Mouse (Mus musculus) forebrain, postnatal 0 days (tissue): ENCODE results near the gene Fbxo27. TPM values are rescaled to one million over a fixed set of nuclear protein-coding genes. Genes with fewer than 3 reads are reported as not detected.

ENCODE experiments used
- ATAC-seq: fragments of 200-750 bp; cut with Nextera tagmentation; 2 replicates; pipeline ENCODE4 v1.8.0; 2017; ENCODE audit warnings: mild to moderate bottlenecking, moderate library complexity
- DNase-seq: peaks from one replicate; pipeline ENCODE4 v3.0.0-alpha.2; 2015
- H3K27ac ChIP-seq: fragments of 300-500 bp; sonication (generic); 2 replicates; pipeline ENCODE4 v1.5.1; 2014; ENCODE audit warnings: low read depth, mild to moderate bottlenecking, antibody characterized with exemption, low read length, moderate library complexity, mixed read lengths
- H3K27me3 ChIP-seq: fragments of 300-500 bp; sonication (generic); 2 replicates; pipeline ENCODE4 v1.6.1; 2014; ENCODE audit warnings: mild to moderate bottlenecking, low read length, mixed read lengths; ENCODE audit not compliant: insufficient read depth
- H3K36me3 ChIP-seq: fragments of 300-500 bp; sonication (generic); 2 replicates; pipeline ENCODE4 v1.6.1; 2014; ENCODE audit warnings: mild to moderate bottlenecking, moderate library complexity; ENCODE audit not compliant: insufficient read depth
- H3K4me1 ChIP-seq: fragments of 300-500 bp; sonication (generic); 2 replicates; pipeline ENCODE4 v1.6.1; 2014; ENCODE audit warnings: antibody characterized with exemption; ENCODE audit not compliant: insufficient read depth
- H3K4me2 ChIP-seq: fragments of 300-500 bp; sonication (generic); 2 replicates; pipeline ENCODE4 v1.6.1; 2014; ENCODE audit warnings: low read depth, mild to moderate bottlenecking, moderate library complexity
- H3K4me3 ChIP-seq: fragments of 300-500 bp; sonication (generic); 2 replicates; pipeline ENCODE4 v1.5.1; 2014; ENCODE audit warnings: low read depth, low read length, mixed read lengths
- H3K9ac ChIP-seq: fragments of 300-500 bp; sonication (generic); 2 replicates; pipeline ENCODE4 v1.6.1; 2014; ENCODE audit warnings: mild to moderate bottlenecking
- H3K9me3 ChIP-seq: fragments of 300-500 bp; sonication (generic); 2 replicates; pipeline ENCODE4 v1.6.1; 2016; ENCODE audit warnings: low read length
- CTCF ChIP-seq: sonication (generic); IDR thresholded peaks from 2 replicates; pipeline ENCODE4 v1.5.1; 2016; ENCODE audit warnings: antibody characterized with exemption, control low read depth, low read depth
- WGBS: fragments of 180-500 bp; shearing (Covaris S2); extraction: QIAGEN DNeasy Blood & Tissue Kit; methylation state at CpG from one replicate; pipeline ENCODE4 v1.1.7; 2014; 5-methylcytosine and 5-hydroxymethylcytosine counted together
- polyA plus RNA-seq: library from polyadenylated mRNA; unstranded; fragments of >200 nt; fragmentation: Nextera tagmentation; extraction: Ambion mirVana; gene quantifications from 2 replicates; pipeline ENCODE4 v1.2.1, GENCODE M21; 2015
- total RNA-seq: library from RNA; depleted of rRNA; stranded (reverse); fragments of >200 nt; gene quantifications from 2 replicates; pipeline ENCODE4 v1.2.3, GENCODE M21; 2014

Fbxo27 gene
- total and polyA plus RNA-seq, 2 experiments from 2014 or later, result 7.4 to 10.0 TPM

- Histone ChIP-seq H3K36me3 (no peaks in the 10 kb centered on the region), H3K4me1 (no peaks in the 10 kb centered on the region), H3K4me2 (no peak overlapping the region), H3K27me3 (no peaks in the 10 kb centered on the region), H3K4me3 (no peak overlapping the region), H3K9ac (no peak overlapping the region), H3K9me3 (no peaks in the 10 kb centered on the region), H3K27ac (no peak overlapping the region)
- ATAC-seq, result no peak
- WGBS, result 78% methylated on average over 9 of the region's 9 CpGs
- no peak for DNase-seq
- no peak for TF ChIP-seq CTCF
Measured at GRCm38 (mm10) chr7:28702601-28703143, 10.0 kb downstream of the Fbxo27 start.

- TF ChIP-seq CTCF, result no peak
- no peaks in the 10 kb centered on the region for H3K4me1 ChIP-seq
- H3K36me3 ChIP-seq, result no peaks in the 10 kb centered on the region
- no peaks in the 10 kb centered on the region for H3K27me3 ChIP-seq
- no peak for DNase-seq
- no peak overlapping the region for H3K4me2 ChIP-seq
- H3K4me3 ChIP-seq, result no peak overlapping the region
- no peak overlapping the region for H3K27ac ChIP-seq
- ATAC-seq, result no peak
- H3K9ac ChIP-seq, result no peak overlapping the region
- no peaks in the 10 kb centered on the region for H3K9me3 ChIP-seq
Measured at GRCm38 (mm10) chr7:28709454-28709853, 16.8 kb downstream of the Fbxo27 start.

- DNase-seq (no peak), ATAC-seq (no peak)
- TF ChIP-seq CTCF, result peak; percentile 22
- no peaks in the 10 kb centered on the region for H3K4me1 ChIP-seq
- no peak overlapping the region for H3K9ac ChIP-seq
- H3K36me3 ChIP-seq, result no peaks in the 10 kb centered on the region
- H3K4me2 ChIP-seq, result no peak overlapping the region
- 61% methylated on average over 3 of the region's 3 CpGs for WGBS
- H3K9me3 ChIP-seq, result no peaks in the 10 kb centered on the region
- no peak overlapping the region for H3K4me3 ChIP-seq
- no peak overlapping the region for H3K27ac ChIP-seq
- no peaks in the 10 kb centered on the region for H3K27me3 ChIP-seq
Measured at GRCm38 (mm10) chr7:28710962-28711361, 18.3 kb downstream of the Fbxo27 start.

GRCm38 (mm10) chr7:28714667-28715066 lies 22.0 kb downstream of the Fbxo27 start:
- H3K9me3 ChIP-seq, result no peaks in the 10 kb centered on the region
- H3K9ac ChIP-seq, result no peak overlapping the region
- no peak for DNase-seq
- H3K4me3 ChIP-seq, result no peak overlapping the region
- WGBS, result 86% methylated on average over 5 of the region's 5 CpGs
- H3K27ac ChIP-seq, result no peak overlapping the region
- H3K4me1 ChIP-seq, result no peaks in the 10 kb centered on the region
- no peak for ATAC-seq
- H3K36me3 ChIP-seq, result no peaks in the 10 kb centered on the region
- H3K4me2 ChIP-seq, result no peak overlapping the region
- H3K27me3 ChIP-seq, result no peaks in the 10 kb centered on the region
- no peak for TF ChIP-seq CTCF

GRCm38 (mm10) chr7:28715598-28715997 lies 22.9 kb downstream of the Fbxo27 start:
- H3K9me3 ChIP-seq, result no peaks in the 10 kb centered on the region
- no peak overlapping the region for H3K27ac ChIP-seq
- H3K4me2 ChIP-seq, result no peak overlapping the region
- TF ChIP-seq CTCF, result peak; percentile 33; the same call in 1 of the 2 replicates
- H3K27me3 ChIP-seq, result no peaks in the 10 kb centered on the region
- 0 out of 2 replicates have a peak, but pooled peaks have one; percentile 28 for ATAC-seq
- no peaks in the 10 kb centered on the region for H3K36me3 ChIP-seq
- no peak for DNase-seq
- no peak overlapping the region for H3K9ac ChIP-seq
- H3K4me1 ChIP-seq, result no peaks in the 10 kb centered on the region
- H3K4me3 ChIP-seq, result no peak overlapping the region
- WGBS, result 98% methylated on average over 2 of the region's 2 CpGs

- H3K27me3 ChIP-seq, result no peaks in the 10 kb centered on the region
Measured at GRCm38 (mm10) chr7:28716590-28717281, 24.1 kb downstream of the Fbxo27 start, which contains the start of gene Fbxo17. TSS of gene Fbxo17 (plus strand) at chr7:28716804.

GRCm38 (mm10) chr7:28717726-28718125 lies 25.1 kb downstream of the Fbxo27 start:
- ATAC-seq (no peak), DNase-seq (no peak)
- H3K9me3 ChIP-seq, result no peaks in the 10 kb centered on the region
- no peak for TF ChIP-seq CTCF
- 86% methylated on average over 10 of the region's 10 CpGs for WGBS
- H3K4me1 ChIP-seq, result no peaks in the 10 kb centered on the region
- no peak overlapping the region for H3K27ac ChIP-seq
- H3K36me3 ChIP-seq, result no peaks in the 10 kb centered on the region
- no peak overlapping the region for H3K4me2 ChIP-seq
- no peaks in the 10 kb centered on the region for H3K27me3 ChIP-seq
- no peak overlapping the region for H3K4me3 ChIP-seq
- H3K9ac ChIP-seq, result no peak overlapping the region

More at GRCm38 (mm10) chr7:28716590-28717281, 24.1 kb downstream of the Fbxo27 start, which contains the start of gene Fbxo17:
- Histone ChIP-seq H3K4me2 (peak within 1 kb of the TSS; percentile 76), H3K9ac (peak within 1 kb of the TSS; percentile 58), H3K27ac (no peak within 1 kb of the TSS), H3K4me1 (no peaks in the 10 kb centered on the region), H3K9me3 (no peaks in the 10 kb centered on the region), H3K4me3 (peak within 1 kb of the TSS; percentile 38), H3K36me3 (no peaks in the 10 kb centered on the region)
- peak; percentile 43 for DNase-seq
- no peak for TF ChIP-seq CTCF
- WGBS, result 3% methylated on average over 36 of the region's 36 CpGs
- ATAC-seq, result peak; percentile 77
